Mouse (Mus musculus): ENCODE results near the gene Stim2.

DNA sequence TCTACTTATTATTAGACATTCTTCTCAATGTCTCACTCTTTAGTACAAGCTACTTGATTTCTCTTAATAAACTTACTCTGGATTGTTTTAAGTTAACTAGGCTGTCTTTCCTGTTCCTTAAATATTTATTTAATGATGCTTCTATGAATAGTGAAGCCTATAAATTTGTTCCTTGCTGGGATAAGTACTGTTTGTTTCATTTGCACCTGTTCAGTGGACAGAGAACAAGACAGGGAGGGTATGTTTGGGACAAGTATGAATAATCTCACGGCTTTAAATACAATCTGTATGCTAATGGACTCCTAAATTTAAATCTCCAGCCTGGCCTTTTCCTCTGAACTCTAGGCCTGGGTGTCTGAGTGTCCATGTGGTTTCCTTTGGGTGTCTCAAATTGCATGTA lies 10.2 kb upstream of the Stim2 start:
- TF ChIP-seq CTCF (IDR thresholded peaks at IDR 0.05; ENCODE audit: low read depth) (no peak), EP300 (optimal IDR thresholded peaks at IDR 0.05) (no peak)

Measured in stomach, postnatal 0 days (tissue).